In genomic region chr16:62853611-62854126, GRCm38 (mm10) we compare ENCODE assay signal across 9 mouse cellular contexts. TPM values are rescaled to one million over a fixed set of nuclear protein-coding genes. Genes with fewer than 3 reads are reported as not detected.
DNase-seq lines count a peak whose midpoint lies in the region; ATAC-seq lines count a peak whose summit lies in the region.
"Had no signal": no experiment of that assay in that cellular context is flagged by ENCODE, and none has a peak within 500 bp of the region (broad histone marks: within the 10 kb centered on the region; RNA-seq: fewer than 3 reads in every experiment).

No protein-coding gene starts in this region.

- peak overlapping the region; percentile 72 for H3K9ac ChIP-seq in midbrain, embryonic 11.5 days (ENCODE audit: low read length)

- H3K4me3 ChIP-seq in erythroblast, embryonic 14.5 days (replicated peaks): peak overlapping the region; percentile 66
- peak overlapping the region; percentile 68 for H3K4me3 ChIP-seq in hindbrain, embryonic 10.5 days
- peak overlapping the region; percentile 45 for H3K4me3 ChIP-seq in midbrain, embryonic 11.5 days (ENCODE audit: low read depth, low read length)

- peak overlapping the region; percentile 91 for H3K27ac ChIP-seq in hindbrain, embryonic 10.5 days
- no peak overlapping the region for H3K27ac ChIP-seq in midbrain, embryonic 11.5 days (ENCODE audit: low read depth, low read length)

- H3K36me3 ChIP-seq in erythroblast, embryonic 14.5 days (ENCODE audit: control insufficient read depth): no peaks in the 10 kb centered on the region
- H3K36me3 ChIP-seq in hindbrain, embryonic 10.5 days: no peaks in the 10 kb centered on the region
- no peaks in the 10 kb centered on the region for H3K36me3 ChIP-seq in midbrain, embryonic 11.5 days (ENCODE audit: control insufficient read depth, insufficient read depth, low read length)

- peaks cover 8% of the 10 kb centered on the region for H3K27me3 ChIP-seq in erythroblast, embryonic 14.5 days (ENCODE audit: control insufficient read depth)
- no peaks in the 10 kb centered on the region for H3K27me3 ChIP-seq in hindbrain, embryonic 10.5 days (ENCODE audit: insufficient read depth, poor library complexity, severe bottlenecking)
- no peaks in the 10 kb centered on the region for H3K27me3 ChIP-seq in midbrain, embryonic 11.5 days (ENCODE audit: control insufficient read depth, insufficient read depth, low read length)

- 18% methylated on average over 3 of the region's 3 CpGs for WGBS in hindbrain, embryonic 10.5 days
- WGBS in midbrain, embryonic 11.5 days: 14% methylated on average over 3 of the region's 3 CpGs

- no peaks in the 10 kb centered on the region for H3K9me3 ChIP-seq in erythroblast, embryonic 14.5 days (ENCODE audit: control insufficient read depth, low read length)
- no peaks in the 10 kb centered on the region for H3K9me3 ChIP-seq in hindbrain, embryonic 10.5 days
- no peaks in the 10 kb centered on the region for H3K9me3 ChIP-seq in midbrain, embryonic 11.5 days (ENCODE audit: control insufficient read depth, low read length)

- no peak for ATAC-seq in erythroblast, adult 5-6 weeks (replicated peaks; ENCODE audit: low FRiP score, poor library complexity, severe bottlenecking)
- peak; percentile 51 for ATAC-seq in midbrain, embryonic 11.5 days (ENCODE audit: low FRiP score)

- H3K4me2 ChIP-seq in midbrain, embryonic 11.5 days: peak overlapping the region; percentile 64

- H3K4me1 ChIP-seq in erythroblast, embryonic 14.5 days (ENCODE audit: control insufficient read depth): peaks cover 17% of the 10 kb centered on the region
- peaks cover 14% of the 10 kb centered on the region; the same call in 1 of the 2 replicates for H3K4me1 ChIP-seq in hindbrain, embryonic 10.5 days (replicated peaks)
- H3K4me1 ChIP-seq in midbrain, embryonic 11.5 days (ENCODE audit: control insufficient read depth, insufficient read depth, low read length): peaks cover 2% of the 10 kb centered on the region; the same call in 1 of the 2 replicates

- peak; percentile 29 for DNase-seq in Muller cell, postnatal 12 days (ENCODE audit: inconsistent ontology term)
- DNase-seq in hindbrain, embryonic 10.5 days (ENCODE audit: low spot score): peak; percentile 9
- DNase-seq in midbrain, embryonic 11.5 days (ENCODE audit: low spot score, missing footprints): peak; percentile 91
- DNase-seq in natural killer cell, adult 2 months (ENCODE audit: low spot score in 2 of 2): no peak
- no peak for DNase-seq in cerebellum, adult 18-20 months
- DNase-seq in B cell, adult 2 months: no peak

RNA-seq across cellular contexts. Expression of gene Pros1, which starts 0.4 kb away (rescaled TPM):
- not detected in 2 replicates for polyA plus RNA-seq in erythroblast, embryonic 14.5 days (2012)
- 1.3 and 2.5 TPM in 2 replicates for total RNA-seq in erythroblast, adult 5-6 weeks (2015; ENCODE audit: low replicate concordance)
- total RNA-seq in erythroblast, adult 5-6 weeks (2017; ENCODE audit: low replicate concordance): 4.5 and 4.7 TPM in 2 replicates
- 16.7 and 18.6 TPM in 2 replicates for polyA plus RNA-seq in hindbrain, embryonic 10.5 days (2016; fragmentation: Nextera tagmentation; extraction: Ambion mirVana)
- polyA plus RNA-seq in midbrain, embryonic 11.5 days (2014; fragmentation: Nextera tagmentation; extraction: Ambion mirVana): 19.5 and 23.0 TPM in 2 replicates

RNA-seq across cellular contexts. Expression of gene Arl13b, which starts 6.8 kb away (rescaled TPM):
- 0.11 and 0.24 TPM in 2 replicates for polyA plus RNA-seq in erythroblast, embryonic 14.5 days (2012)
- 0.19 and 0.84 TPM in 2 replicates for total RNA-seq in erythroblast, adult 5-6 weeks (2015; ENCODE audit: low replicate concordance)
- total RNA-seq in erythroblast, adult 5-6 weeks (2017; ENCODE audit: low replicate concordance): 2.4 and 2.5 TPM in 2 replicates
- polyA plus RNA-seq in hindbrain, embryonic 10.5 days (2016; fragmentation: Nextera tagmentation; extraction: Ambion mirVana): 13.5 and 17.6 TPM in 2 replicates
- 15.2 and 17.0 TPM in 2 replicates for polyA plus RNA-seq in midbrain, embryonic 11.5 days (2014; fragmentation: Nextera tagmentation; extraction: Ambion mirVana)

RNA-seq across cellular contexts. Expression of gene Stx19, which starts 39.2 kb away (rescaled TPM):
- not detected in 2 replicates for polyA plus RNA-seq in erythroblast, embryonic 14.5 days (2012)
- not detected in 2 replicates for total RNA-seq in erythroblast, adult 5-6 weeks (2015; ENCODE audit: low replicate concordance)
- total RNA-seq in erythroblast, adult 5-6 weeks (2017; ENCODE audit: low replicate concordance): not detected in 2 replicates
- polyA plus RNA-seq in hindbrain, embryonic 10.5 days (2016; fragmentation: Nextera tagmentation; extraction: Ambion mirVana): 0.31 and 0.48 TPM in 2 replicates
- 0.07 and 0.37 TPM in 2 replicates for polyA plus RNA-seq in midbrain, embryonic 11.5 days (2014; fragmentation: Nextera tagmentation; extraction: Ambion mirVana)
- polyA plus RNA-seq: large intestine, adult 2 months had no signal

Comparison
In these comparisons a context has a peak if more than half of its experiments do, and no peak if none do; other contexts are left out.
1. DNase-seq: peak in Muller cell, postnatal 12 days (single experiment), hindbrain, embryonic 10.5 days (single experiment) and midbrain, embryonic 11.5 days (single experiment); none in natural killer cell, adult 2 months (0 of 2), cerebellum, adult 18-20 months (0 of 2) and B cell, adult 2 months (0 of 2).
2. RNA of gene Pros1, which starts 0.4 kb away (polyA plus RNA-seq): 19.5 to 23.0 TPM in midbrain, embryonic 11.5 days and 16.7 to 18.6 TPM in hindbrain, embryonic 10.5 days; not detected in erythroblast, embryonic 14.5 days; every median in the first group is over 10 times any median in the second.
3. RNA of gene Arl13b, which starts 6.8 kb away (polyA plus RNA-seq): 15.2 to 17.0 TPM in midbrain, embryonic 11.5 days and 13.5 to 17.6 TPM in hindbrain, embryonic 10.5 days; 0.11 to 0.24 TPM in erythroblast, embryonic 14.5 days; every median in the first group is over 10 times any median in the second.
4. Peak in every context shown above with its lines, with median percentiles within 50 percentile points of each other: H3K4me3 ChIP-seq.